9 mouse cellular contexts compared by ENCODE assay signal in genomic region chr9:62560006-62560405, GRCm38 (mm10). TPM values are rescaled to one million over a fixed set of nuclear protein-coding genes. Genes with fewer than 3 reads are reported as not detected.
DNase-seq lines count a peak whose midpoint lies in the region; ATAC-seq and TF ChIP-seq lines count a peak whose summit lies in the region.
"Had no signal": no experiment of that assay in that cellular context is flagged by ENCODE, and none has a peak within 500 bp of the region (broad histone marks: within the 10 kb centered on the region; RNA-seq: fewer than 3 reads in every experiment).

No protein-coding gene starts in this region.

- peak; percentile 81 for DNase-seq in urinary bladder, postnatal 14 days (ENCODE audit: low spot score)
- DNase-seq in urinary bladder, adult 2 months (ENCODE audit: low spot score): no peak
- DNase-seq in gastrocnemius, adult 2 months: peak; percentile 90
- peak; percentile 84 for DNase-seq in heart, postnatal 4 days
- no peak for DNase-seq in embryo, embryonic 11 days
- DNase-seq in spleen, postnatal 14 days (ENCODE audit: low spot score in 2 of 2): no peak
- no peak for DNase-seq in frontal cortex, postnatal 14 days (ENCODE audit: low spot score in 2 of 2)

- no peaks in the 10 kb centered on the region for H3K9me3 ChIP-seq in lung, embryonic 16.5 days (ENCODE audit: control insufficient read depth, low read length)

- H3K27ac ChIP-seq in gastrocnemius, adult 2 months: peak overlapping the region; percentile 74
- 0 out of 2 replicates have a peak overlapping the region, but pooled peaks have one; percentile 15 for H3K27ac ChIP-seq in lung, embryonic 16.5 days (ENCODE audit: low read length)
- H3K27ac ChIP-seq: macrophage had no signal

- H3K27me3 ChIP-seq in lung, embryonic 16.5 days (ENCODE audit: control insufficient read depth, insufficient read depth, low read depth, low read length): no peaks in the 10 kb centered on the region

- H3K4me1 ChIP-seq in lung, embryonic 16.5 days (replicated peaks; ENCODE audit: control insufficient read depth, insufficient read depth, low read length): peaks cover 2% of the 10 kb centered on the region; the same call in 1 of the 2 replicates

- TF ChIP-seq CTCF in gastrocnemius, adult 2 months (IDR thresholded peaks at IDR 0.05): no peak

- peak; percentile 90 for ATAC-seq in lung, embryonic 16.5 days (ENCODE audit: low read depth)

- intact Hi-C loops in gastrocnemius, adult 2 months (cut with DNase I): no loop called here

- no peak overlapping the region for H3K4me3 ChIP-seq in gastrocnemius, adult 2 months
- H3K4me3 ChIP-seq in lung, embryonic 16.5 days (ENCODE audit: low read length): no peak overlapping the region

- H3K36me3 ChIP-seq in lung, embryonic 16.5 days (ENCODE audit: control insufficient read depth, insufficient read depth, low read length): no peaks in the 10 kb centered on the region

- 28% methylated on average over 5 of the region's 5 CpGs for WGBS in lung, embryonic 16.5 days

- no peak overlapping the region for H3K4me2 ChIP-seq in lung, embryonic 16.5 days (ENCODE audit: low read depth, low read length)

- H3K9ac ChIP-seq in lung, embryonic 16.5 days (ENCODE audit: low read length): no peak overlapping the region

RNA-seq across cellular contexts. Expression of gene Coro2b, which starts 23.2 kb away (rescaled TPM):
- 4.9 and 7.9 TPM in 2 replicates for polyA plus RNA-seq in urinary bladder, adult 2 months (2012; rRNA removed)
- 1 to 10 TPM; 6.7 to 8.7 TPM for total RNA-seq in gastrocnemius, adult 2 months (2021)
- 10 to 100 TPM; 16.2 to 16.9 TPM for total RNA-seq in heart, postnatal 4 days (2021)
- 21.6 and 24.6 TPM in 2 replicates for polyA plus RNA-seq in lung, embryonic 16.5 days (2015; fragmentation: Nextera tagmentation; extraction: Ambion mirVana)

Comparison
In these comparisons a context has a peak if more than half of its experiments do, and no peak if none do; other contexts are left out.
1. DNase-seq: peak in urinary bladder, postnatal 14 days (single experiment), gastrocnemius, adult 2 months (single experiment) and heart, postnatal 4 days (single experiment); none in urinary bladder, adult 2 months (single experiment), embryo, embryonic 11 days (single experiment), spleen, postnatal 14 days (0 of 2) and frontal cortex, postnatal 14 days (0 of 2).